Mouse (Mus musculus): ENCODE measurements at regions not wholly inside any gene's neighbourhood (a gene's known extent, or its start where the extent isn't known, plus 50 kb on each side); places are given as distances from the start of the nearest gene placed in this dataset.
A peak's percentile ranks its signal among the peaks of the same experiment; 100 is the strongest.

- DNase-seq = peak in 1 of 2 experiments; percentile 7
These were observed 477.9 kb upstream of the Gm26657 start for GRCm38 (mm10) chr4:56261992-56262391.

- DNase-seq = no peak
These were observed 487.5 kb upstream of the Gm26657 start for GRCm38 (mm10) chr4:56252375-56252774.

- DNase-seq = no peak
These were observed 488.1 kb upstream of the Gm26657 start for GRCm38 (mm10) chr4:56251766-56252165.

GRCm38 (mm10) chr4:56250611-56251010, 489.3 kb upstream of the Gm26657 start:
- DNase-seq = no peak

GRCm38 (mm10) chr4:56243863-56244262, 496.0 kb upstream of the Gm26657 start:
- DNase-seq = no peak

- no peak for DNase-seq
These were observed 501.1 kb upstream of the Gm26657 start for GRCm38 (mm10) chr4:56238496-56239488.

GRCm38 (mm10) chr4:56231414-56231813, 508.5 kb upstream of the Gm26657 start:
- DNase-seq = no peak

- no peak for DNase-seq
These were observed 509.4 kb upstream of the Gm26657 start for GRCm38 (mm10) chr4:56230451-56230850.

- DNase-seq = no peak
These were observed 513.4 kb upstream of the Gm26657 start for GRCm38 (mm10) chr4:56226493-56226892.

- DNase-seq = peak; percentile 35 to 66
These were observed 515.3 kb upstream of the Gm26657 start for GRCm38 (mm10) chr4:56224542-56224941.

GRCm38 (mm10) chr4:56222023-56222776, 517.7 kb upstream of the Gm26657 start:
- DNase-seq = peak; percentile 53 to 75

- DNase-seq = peak; percentile 13 to 47
These were observed 519.3 kb upstream of the Gm26657 start for GRCm38 (mm10) chr4:56220531-56220930.

- DNase-seq = no peak
These were observed 530.4 kb upstream of the Gm26657 start for GRCm38 (mm10) chr4:56209499-56209898.

GRCm38 (mm10) chr4:56207726-56208125, 532.1 kb upstream of the Gm26657 start:
- no peak for DNase-seq

- DNase-seq = no peak
These were observed 534.8 kb upstream of the Gm26657 start for GRCm38 (mm10) chr4:56205069-56205468.

- no peak for DNase-seq
These were observed 546.5 kb upstream of the Gm26657 start for GRCm38 (mm10) chr4:56193365-56193764.

GRCm38 (mm10) chr4:56192516-56192915, 547.4 kb upstream of the Gm26657 start:
- no peak for DNase-seq

GRCm38 (mm10) chr4:56179566-56179965, 560.3 kb upstream of the Gm26657 start:
- DNase-seq = no peak

GRCm38 (mm10) chr4:56178844-56179481, 560.9 kb upstream of the Gm26657 start:
- no peak for DNase-seq

GRCm38 (mm10) chr4:56161257-56161594, 578.6 kb upstream of the Gm26657 start:
- DNase-seq = no peak

GRCm38 (mm10) chr4:56160551-56161256, 579.2 kb upstream of the Gm26657 start:
- no peak for DNase-seq

GRCm38 (mm10) chr4:56157521-56158065, 582.3 kb upstream of the Gm26657 start:
- DNase-seq = no peak

Measured in lung, postnatal 4 days (tissue).